Mouse (Mus musculus) B cell, adult 2 months (primary cell): Measurements from ENCODE around the gene Olfr812.
"Not testable (repeated sequence)": the region's sequence is repeated elsewhere in the genome, so short reads cannot be mapped to it uniquely, and the experiment has no call there.

Source experiments
- DNase-seq, 2 experiments: peaks; one replicate each; pipeline ENCODE4 v3.0.0; 2022

The Olfr812 gene

GRCm38 (mm10) chr10:129845994-129846393, at the start of gene Olfr812:
Olfr812 (minus strand) TSS chr10:129846094.
- DNase-seq, result no peak

GRCm38 (mm10) chr10:129885934-129886333, 40.0 kb upstream of the Olfr812 start:
- DNase-seq, result no peak

GRCm38 (mm10) chr10:129885496-129885895, 39.6 kb upstream of the Olfr812 start:
- not testable (repeated sequence) for DNase-seq

GRCm38 (mm10) chr10:129879751-129880150, 33.9 kb upstream of the Olfr812 start, which contains the start of gene Olfr814:
Olfr814 (minus strand) TSS chr10:129879851.
- DNase-seq, result not testable (repeated sequence)

- DNase-seq, result no peak
Measured at GRCm38 (mm10) chr10:129855067-129855466, 9.2 kb upstream of the Olfr812 start, which contains the start of gene Olfr813. Olfr813 (plus strand) TSS chr10:129855367.

- no peak for DNase-seq
Measured at GRCm38 (mm10) chr10:129847343-129847742, 1.4 kb upstream of the Olfr812 start.

GRCm38 (mm10) chr10:129804296-129804695, 41.6 kb downstream of the Olfr812 start, which contains the start of gene Olfr811:
Olfr811 (minus strand) TSS chr10:129804396.
- DNase-seq, result no peak

- no peak for DNase-seq
Measured at GRCm38 (mm10) chr10:129794817-129795216, 51.1 kb downstream of the Olfr812 start, which contains the start of gene Olfr810. Olfr810 (minus strand) TSS chr10:129794917.
